Mouse (Mus musculus): ENCODE results near the gene Lhx4. TPM values are rescaled to one million over a fixed set of nuclear protein-coding genes. Genes with fewer than 3 reads are reported as not detected.

Gene Lhx4
- polyA plus RNA-seq, 1 experiment from 2014 or later, result not detected

DNA sequence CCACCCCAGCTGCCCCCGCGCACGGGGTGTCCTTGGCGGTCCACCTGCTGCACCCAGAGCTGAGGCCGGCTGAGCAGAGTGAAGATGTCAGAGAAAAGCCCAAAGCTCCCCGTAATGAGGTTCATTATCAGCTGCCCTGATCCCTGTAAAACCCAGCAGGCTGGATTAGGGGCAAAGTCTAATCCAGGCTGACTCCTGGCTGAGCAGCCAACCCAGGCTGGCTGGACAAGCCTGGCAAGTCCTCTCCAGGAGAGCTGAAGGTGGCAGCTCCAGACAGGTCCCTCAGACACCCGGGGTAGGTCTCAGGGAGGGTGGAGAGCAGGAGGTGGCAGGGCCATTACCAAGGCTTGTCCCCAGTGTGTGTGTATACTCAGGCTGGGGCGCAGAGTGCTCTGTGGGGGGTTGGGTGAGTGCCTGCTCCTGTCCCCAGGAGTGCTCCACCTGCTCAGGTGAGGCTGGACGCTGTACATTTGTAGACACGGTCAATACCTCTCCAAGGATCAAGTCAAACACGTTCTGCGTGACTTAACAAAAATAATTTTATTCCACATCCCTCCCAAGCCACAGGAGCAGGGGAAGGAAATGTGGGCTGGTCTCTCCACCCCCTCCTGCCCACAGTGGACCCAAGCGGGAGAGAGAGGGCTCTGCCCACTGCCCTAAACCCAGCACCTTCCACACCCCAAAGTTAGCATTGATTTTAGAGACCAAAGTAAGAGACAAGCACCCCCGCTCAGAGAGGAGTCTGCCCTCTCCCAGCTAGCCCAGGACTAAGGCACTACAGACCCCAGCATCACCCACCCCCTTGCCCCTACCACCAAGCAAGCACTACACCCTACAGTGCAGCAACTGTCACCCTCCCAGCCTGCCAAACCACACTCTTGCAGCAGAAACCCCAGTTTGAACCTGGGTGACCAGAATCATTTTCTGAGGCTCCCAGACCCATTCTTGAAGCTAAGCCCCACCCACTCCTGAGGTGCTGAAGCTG is 26.4 kb upstream of the Lhx4 start:
- H3K4me2 ChIP-seq, result no peak overlapping the region
- peaks cover 14% of the 10 kb centered on the region for H3K36me3 ChIP-seq
- 54% methylated on average over 14 of the region's 14 CpGs for WGBS
- ATAC-seq (ENCODE audit: borderline replicate concordance, extremely low read depth, low FRiP score, low TSS enrichment), result no peak
- no peaks in the 10 kb centered on the region for H3K9me3 ChIP-seq
- no peaks in the 10 kb centered on the region for H3K27me3 ChIP-seq
- no peak overlapping the region for H3K4me3 ChIP-seq
- H3K4me1 ChIP-seq, result no peaks in the 10 kb centered on the region
- no peak overlapping the region for H3K27ac ChIP-seq
- no peak overlapping the region for H3K9ac ChIP-seq

DNA sequence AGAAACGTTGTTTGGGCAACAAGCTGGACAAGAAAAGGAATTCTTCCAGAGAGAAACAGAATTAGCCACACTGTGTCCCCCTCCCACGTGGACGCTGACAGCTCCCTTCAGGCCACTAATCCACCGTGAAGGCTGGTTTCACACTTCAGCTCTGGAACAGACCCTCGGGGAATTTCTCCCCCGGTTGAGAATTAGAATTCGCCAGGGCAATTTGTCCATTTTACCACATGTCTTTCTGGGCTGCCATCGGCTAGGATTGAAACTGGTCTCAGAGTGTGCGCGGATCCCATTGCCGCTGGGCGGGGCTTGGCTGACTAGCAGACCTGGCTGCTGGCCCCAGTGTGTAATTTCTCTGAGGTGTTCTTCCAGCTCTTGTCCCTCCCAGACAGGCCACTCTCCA is 7.7 kb upstream of the Lhx4 start:
- no peak overlapping the region for H3K9ac ChIP-seq
- ATAC-seq (ENCODE audit: borderline replicate concordance, extremely low read depth, low FRiP score, low TSS enrichment), result no peak
- H3K4me3 ChIP-seq, result no peak overlapping the region
- WGBS, result 66% methylated on average over 12 of the region's 12 CpGs
- H3K27me3 ChIP-seq, result no peaks in the 10 kb centered on the region
- no peak overlapping the region for H3K27ac ChIP-seq
- H3K4me2 ChIP-seq, result no peak overlapping the region
- no peaks in the 10 kb centered on the region for H3K9me3 ChIP-seq
- no peaks in the 10 kb centered on the region for H3K4me1 ChIP-seq
- no peaks in the 10 kb centered on the region for H3K36me3 ChIP-seq

GRCm38 (mm10) chr1:155758711-155759110 is 7.2 kb upstream of the Lhx4 start:
- Histone ChIP-seq H3K27ac (no peak overlapping the region), H3K4me2 (no peak overlapping the region), H3K4me3 (no peak overlapping the region), H3K4me1 (no peaks in the 10 kb centered on the region), H3K36me3 (no peaks in the 10 kb centered on the region), H3K9ac (no peak overlapping the region), H3K27me3 (peaks cover 4% of the 10 kb centered on the region; the same call in 1 of the 2 replicates), H3K9me3 (no peaks in the 10 kb centered on the region)
- ATAC-seq (ENCODE audit: borderline replicate concordance, extremely low read depth, low FRiP score, low TSS enrichment), result no peak
- WGBS, result 84% methylated on average over 4 of the region's 4 CpGs

DNA sequence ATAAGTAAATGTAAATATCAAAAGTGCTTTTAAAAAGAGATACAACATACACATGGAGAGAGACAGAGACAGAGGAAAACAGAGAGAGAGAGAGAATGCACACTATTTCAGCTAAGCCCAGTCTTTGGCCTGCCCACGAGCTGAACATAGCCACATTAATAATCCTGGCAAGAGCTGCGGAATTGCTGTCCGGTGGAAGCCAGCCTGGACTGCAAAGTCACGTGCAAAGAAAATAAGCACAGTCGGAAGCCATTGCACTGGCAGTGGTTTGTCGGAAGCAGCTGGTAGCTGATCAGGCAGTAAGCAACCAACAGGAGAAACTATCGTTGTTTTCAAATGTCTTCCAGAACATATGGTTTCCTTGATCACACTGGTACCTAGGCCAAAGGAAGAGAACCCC is 6.1 kb upstream of the Lhx4 start:
- no peak overlapping the region for H3K4me2 ChIP-seq
- no peaks in the 10 kb centered on the region for H3K9me3 ChIP-seq
- no peaks in the 10 kb centered on the region for H3K36me3 ChIP-seq
- no peak for ATAC-seq (ENCODE audit: borderline replicate concordance, extremely low read depth, low FRiP score, low TSS enrichment)
- no peaks in the 10 kb centered on the region for H3K4me1 ChIP-seq
- H3K9ac ChIP-seq, result no peak overlapping the region
- no peak overlapping the region for H3K27ac ChIP-seq
- peaks cover 15% of the 10 kb centered on the region for H3K27me3 ChIP-seq
- WGBS, result 48% methylated on average over 7 of the region's 7 CpGs
- H3K4me3 ChIP-seq, result no peak overlapping the region

DNA sequence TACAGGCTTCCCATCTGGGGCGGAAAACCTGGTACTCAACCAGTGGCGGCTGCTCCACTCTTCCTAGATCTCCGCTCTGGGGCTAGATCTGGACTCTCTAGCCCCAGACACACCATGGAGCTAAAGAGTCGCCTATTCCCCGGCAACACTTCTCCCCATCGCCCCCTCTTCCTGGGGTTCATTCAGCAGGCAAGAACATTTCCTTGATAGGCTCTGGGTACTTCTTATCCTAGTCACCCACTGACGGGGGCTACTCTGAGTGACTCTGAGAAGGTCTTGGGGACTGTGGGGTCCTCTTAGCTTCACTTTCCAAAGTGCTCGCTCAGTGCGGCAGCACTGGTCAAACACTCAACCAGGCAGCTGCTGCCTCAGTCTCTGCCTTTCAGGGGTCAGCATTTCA is 1.9 kb upstream of the Lhx4 start:
- H3K9ac ChIP-seq, result no peak overlapping the region
- no peak for ATAC-seq (ENCODE audit: borderline replicate concordance, extremely low read depth, low FRiP score, low TSS enrichment)
- H3K9me3 ChIP-seq, result no peaks in the 10 kb centered on the region
- H3K4me1 ChIP-seq, result no peaks in the 10 kb centered on the region
- no peaks in the 10 kb centered on the region for H3K36me3 ChIP-seq
- WGBS, result 62% methylated on average over 9 of the region's 9 CpGs
- H3K27ac ChIP-seq, result no peak overlapping the region
- no peak overlapping the region for H3K4me3 ChIP-seq
- H3K4me2 ChIP-seq, result no peak overlapping the region
- H3K27me3 ChIP-seq, result peaks cover 56% of the 10 kb centered on the region

GRCm38 (mm10) chr1:155750517-155751178 is 836 bp downstream of the Lhx4 start:
- peaks cover 84% of the 10 kb centered on the region for H3K27me3 ChIP-seq
- no peak overlapping the region for H3K27ac ChIP-seq
- no peak overlapping the region for H3K4me3 ChIP-seq
- H3K9ac ChIP-seq, result no peak overlapping the region
- H3K4me1 ChIP-seq, result no peaks in the 10 kb centered on the region
- H3K4me2 ChIP-seq, result no peak overlapping the region
- WGBS, result 12% methylated on average over 11 of the region's 11 CpGs
- H3K36me3 ChIP-seq, result no peaks in the 10 kb centered on the region
- no peak for ATAC-seq (ENCODE audit: borderline replicate concordance, extremely low read depth, low FRiP score, low TSS enrichment)
- no peaks in the 10 kb centered on the region for H3K9me3 ChIP-seq

DNA sequence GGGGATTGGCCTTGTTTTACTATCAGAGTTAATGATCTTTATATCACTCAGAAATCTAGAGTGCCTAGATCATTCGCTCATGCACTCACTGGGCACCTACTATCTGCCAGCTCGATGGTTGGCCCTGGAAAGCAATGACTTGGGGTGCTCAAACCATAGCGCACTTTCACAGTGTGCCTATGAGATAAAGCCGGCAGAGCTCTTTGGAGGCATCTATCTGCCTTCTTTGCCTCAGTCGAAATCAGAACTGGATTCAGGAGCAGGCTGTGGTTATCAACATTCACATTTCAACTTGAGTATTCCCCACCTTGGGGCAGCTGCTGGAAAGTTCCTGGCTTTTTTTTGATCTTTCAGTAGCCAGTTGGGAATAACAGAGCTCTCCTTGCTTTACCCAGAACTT is 3.6 kb downstream of the Lhx4 start:
- no peaks in the 10 kb centered on the region for H3K36me3 ChIP-seq
- ATAC-seq (ENCODE audit: borderline replicate concordance, extremely low read depth, low FRiP score, low TSS enrichment), result no peak
- H3K4me3 ChIP-seq, result no peak overlapping the region
- no peak overlapping the region for H3K9ac ChIP-seq
- no peak overlapping the region for H3K4me2 ChIP-seq
- H3K4me1 ChIP-seq, result peaks cover 4% of the 10 kb centered on the region; the same call in 1 of the 2 replicates
- H3K9me3 ChIP-seq, result no peaks in the 10 kb centered on the region
- no peak overlapping the region for H3K27ac ChIP-seq
- 70% methylated on average over 5 of the region's 5 CpGs for WGBS
- peaks cover 91% of the 10 kb centered on the region for H3K27me3 ChIP-seq

DNA sequence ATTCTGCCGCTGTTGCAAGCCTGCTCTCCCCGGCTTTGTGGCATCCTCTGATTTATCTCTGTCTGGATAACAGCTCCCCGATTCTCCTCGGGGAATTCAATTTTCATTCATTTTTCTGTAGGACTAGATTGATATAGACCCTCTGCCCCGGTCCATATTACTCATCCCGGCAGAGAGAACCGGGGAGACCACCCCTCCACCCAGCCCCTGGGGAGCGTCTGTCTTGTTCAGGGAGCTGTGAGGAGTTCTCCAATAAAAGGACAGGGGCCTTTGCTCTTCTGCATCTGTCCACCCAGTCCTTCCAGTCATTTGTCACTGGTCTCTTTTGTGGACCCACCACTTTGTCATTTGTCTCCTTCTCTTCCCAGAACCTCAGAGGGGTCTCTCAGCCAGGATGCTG is 4.5 kb downstream of the Lhx4 start:
- Histone ChIP-seq H3K4me1 (peaks cover 13% of the 10 kb centered on the region), H3K9me3 (no peaks in the 10 kb centered on the region), H3K9ac (no peak overlapping the region), H3K27ac (no peak overlapping the region), H3K4me3 (no peak overlapping the region), H3K4me2 (no peak overlapping the region), H3K36me3 (no peaks in the 10 kb centered on the region), H3K27me3 (peaks cover 92% of the 10 kb centered on the region)
- ATAC-seq (ENCODE audit: borderline replicate concordance, extremely low read depth, low FRiP score, low TSS enrichment), result no peak
- 16% methylated on average over 8 of the region's 8 CpGs for WGBS

DNA sequence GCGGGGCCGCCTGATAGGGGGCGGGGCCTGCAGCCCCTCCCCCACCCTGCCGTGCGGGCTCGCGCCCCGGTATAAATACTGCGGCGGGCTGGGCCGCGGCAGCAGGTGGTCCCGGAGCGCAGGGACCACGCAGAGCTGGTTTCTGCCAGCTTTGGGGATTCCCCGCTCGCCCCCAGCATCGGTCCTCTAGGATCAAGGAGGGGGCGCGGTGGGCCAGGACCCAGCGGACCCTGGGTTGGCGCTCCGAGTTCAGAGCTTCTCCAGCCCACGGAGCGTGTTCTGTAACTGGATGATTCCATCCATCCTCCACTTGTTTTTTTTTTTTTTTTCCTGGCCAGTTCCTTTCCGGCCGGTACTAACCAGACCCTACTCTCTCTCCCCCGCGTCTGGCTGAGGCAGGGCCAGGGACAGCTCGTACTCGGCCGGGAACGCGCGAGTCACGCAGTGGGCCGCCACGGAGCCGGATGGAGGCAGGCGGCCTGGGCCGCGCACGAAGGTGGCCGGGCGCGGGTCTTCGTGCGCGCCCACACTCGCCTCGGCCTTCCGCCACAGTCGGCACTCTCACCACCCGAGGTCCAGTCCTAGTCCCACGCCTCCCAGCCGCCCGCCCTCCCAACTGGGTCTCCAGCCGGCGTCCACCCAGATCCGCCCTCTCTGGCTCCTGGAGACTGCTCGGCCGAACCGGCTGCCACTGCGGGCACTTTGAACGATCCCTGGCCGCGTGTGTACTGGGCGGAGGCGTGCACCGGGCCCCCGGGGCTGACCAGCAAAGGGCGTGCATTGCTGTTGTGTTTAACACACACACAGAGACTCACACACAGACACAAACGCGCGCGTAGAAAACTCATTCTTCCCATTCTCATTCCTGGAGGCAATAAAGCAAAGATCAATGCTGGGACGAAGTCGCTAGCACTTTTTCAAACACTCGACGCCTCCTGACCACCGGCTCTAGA is 8.8 kb downstream of the Lhx4 start:
- no peaks in the 10 kb centered on the region for H3K36me3 ChIP-seq
- WGBS, result under 1% methylated on average over 81 of the region's 81 CpGs
- H3K4me2 ChIP-seq, result peak overlapping the region; percentile 98
- peaks cover 30% of the 10 kb centered on the region for H3K4me1 ChIP-seq
- peak overlapping the region; percentile 42 for H3K9ac ChIP-seq
- peak; percentile 53 for ATAC-seq (ENCODE audit: borderline replicate concordance, extremely low read depth, low FRiP score, low TSS enrichment)
- peaks cover 92% of the 10 kb centered on the region for H3K27me3 ChIP-seq
- H3K4me3 ChIP-seq, result peak overlapping the region; percentile 48
- H3K9me3 ChIP-seq, result no peaks in the 10 kb centered on the region
- no peak overlapping the region for H3K27ac ChIP-seq

DNA sequence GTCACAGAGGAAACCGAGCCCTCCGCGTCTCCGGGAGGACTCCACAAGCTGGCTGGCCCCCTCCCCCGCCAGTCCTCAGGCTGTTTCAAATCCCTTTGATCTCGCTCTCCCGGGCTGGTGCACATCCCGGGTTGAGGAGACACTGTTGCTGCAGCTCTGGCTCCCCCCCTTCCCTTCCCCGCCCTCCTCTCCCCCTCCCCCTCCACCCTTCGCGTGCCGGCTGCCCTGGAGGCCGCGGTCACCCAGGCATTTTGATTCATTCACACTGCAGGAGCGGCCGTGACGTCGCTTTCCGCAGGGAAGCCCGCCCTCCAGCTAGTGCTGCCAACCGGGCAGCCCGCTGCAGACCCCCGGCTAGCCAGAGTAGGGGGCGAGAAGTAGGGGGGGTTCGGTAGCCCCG is 9.5 kb downstream of the Lhx4 start:
- Histone ChIP-seq H3K36me3 (no peaks in the 10 kb centered on the region), H3K27me3 (peaks cover 92% of the 10 kb centered on the region), H3K27ac (no peak overlapping the region), H3K9ac (0 out of 2 replicates have a peak overlapping the region, but pooled peaks have one; percentile 42), H3K4me1 (peaks cover 30% of the 10 kb centered on the region), H3K9me3 (no peaks in the 10 kb centered on the region), H3K4me3 (peak overlapping the region; percentile 48), H3K4me2 (peak overlapping the region; percentile 98)
- ATAC-seq (ENCODE audit: borderline replicate concordance, extremely low read depth, low FRiP score, low TSS enrichment), result peak; percentile 34; the same call in 1 of the 2 replicates
- WGBS, result under 1% methylated on average over 22 of the region's 26 CpGs

DNA sequence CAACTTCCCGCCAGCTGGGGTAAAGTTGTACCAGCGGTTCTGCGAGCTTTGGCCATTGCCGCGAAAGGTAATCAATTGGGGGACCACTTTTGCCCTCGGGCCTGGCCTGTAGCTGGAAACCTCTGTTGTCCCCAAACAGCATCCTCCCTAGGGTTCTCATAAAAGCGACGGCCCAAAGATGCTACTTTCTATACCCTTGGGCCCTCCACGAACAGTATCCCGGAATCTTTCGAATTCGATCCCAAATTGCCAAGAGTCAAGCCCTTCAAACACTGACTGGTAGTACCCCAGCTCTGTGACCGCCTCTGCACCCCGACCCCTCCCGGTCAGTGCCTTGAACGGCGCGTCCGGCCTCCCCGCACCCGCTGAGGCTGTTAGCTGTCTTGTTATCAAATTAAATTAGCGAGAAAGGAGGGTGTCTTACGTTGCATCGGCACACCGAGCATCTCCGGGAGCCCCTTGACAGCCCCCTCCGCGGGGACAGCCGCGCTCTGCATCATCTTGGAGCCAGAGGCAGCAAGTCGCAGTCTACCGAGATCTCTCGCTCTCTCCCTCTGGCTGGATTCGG is 10.0 kb downstream of the Lhx4 start:
- Histone ChIP-seq H3K27me3 (peaks cover 92% of the 10 kb centered on the region), H3K27ac (no peak overlapping the region), H3K4me3 (peak overlapping the region; percentile 48), H3K9me3 (no peaks in the 10 kb centered on the region), H3K4me1 (peaks cover 30% of the 10 kb centered on the region), H3K36me3 (no peaks in the 10 kb centered on the region), H3K9ac (no peak overlapping the region), H3K4me2 (peak overlapping the region; percentile 98)
- WGBS, result under 1% methylated on average over 34 of the region's 34 CpGs
- no peak for ATAC-seq (ENCODE audit: borderline replicate concordance, extremely low read depth, low FRiP score, low TSS enrichment)

Measured in lung, embryonic 15.5 days (tissue).